Mouse (Mus musculus): ENCODE measurements around the gene Efna1.

Gene Efna1

GRCm38 (mm10) chr3:89244982-89245687 is 35.8 kb downstream of the Efna1 start:
- peak; percentile 92 for DNase-seq (ENCODE audit: low spot score in 2 of 2)

GRCm38 (mm10) chr3:89244158-89244981 is 36.6 kb downstream of the Efna1 start:
- DNase-seq (ENCODE audit: low spot score in 2 of 2) = peak in 1 of 2 experiments; percentile 68

GRCm38 (mm10) chr3:89243609-89244008 is 37.3 kb downstream of the Efna1 start:
- peak in 1 of 2 experiments; percentile 74 for DNase-seq (ENCODE audit: low spot score in 2 of 2)

- peak; percentile 70 to 74 for DNase-seq (ENCODE audit: low spot score in 2 of 2)
Observed at GRCm38 (mm10) chr3:89242331-89242895, 38.5 kb downstream of the Efna1 start.

- DNase-seq (ENCODE audit: low spot score in 2 of 2) = peak in 1 of 2 experiments; percentile 25
Observed at GRCm38 (mm10) chr3:89238494-89238893, 42.4 kb downstream of the Efna1 start.

- no peak for DNase-seq (ENCODE audit: low spot score in 2 of 2)
Observed at GRCm38 (mm10) chr3:89237682-89238081, 43.3 kb downstream of the Efna1 start.

GRCm38 (mm10) chr3:89236516-89236915 is 44.4 kb downstream of the Efna1 start:
- no peak for DNase-seq (ENCODE audit: low spot score in 2 of 2)

GRCm38 (mm10) chr3:89233562-89234110 is 47.3 kb downstream of the Efna1 start:
- no peak for DNase-seq (ENCODE audit: low spot score in 2 of 2)

GRCm38 (mm10) chr3:89232614-89233013 is 48.3 kb downstream of the Efna1 start:
- DNase-seq (ENCODE audit: low spot score in 2 of 2) = no peak

- peak in 1 of 2 experiments; percentile 61 for DNase-seq (ENCODE audit: low spot score in 2 of 2)
Observed at GRCm38 (mm10) chr3:89231772-89232275, 49.1 kb downstream of the Efna1 start.

- DNase-seq (ENCODE audit: low spot score in 2 of 2) = no peak
Observed at GRCm38 (mm10) chr3:89231345-89231744, 49.6 kb downstream of the Efna1 start.

GRCm38 (mm10) chr3:89230561-89230960 is 50.4 kb downstream of the Efna1 start:
- no peak for DNase-seq (ENCODE audit: low spot score in 2 of 2)

GRCm38 (mm10) chr3:89229276-89229675 is 51.7 kb downstream of the Efna1 start:
- no peak for DNase-seq (ENCODE audit: low spot score in 2 of 2)

GRCm38 (mm10) chr3:89228836-89229235 is 52.1 kb downstream of the Efna1 start, which contains the start of gene Muc1:
Muc1 (plus strand) TSS chr3:89229057.
- no peak for DNase-seq (ENCODE audit: low spot score in 2 of 2)

- peak; percentile 84 to 90 for DNase-seq (ENCODE audit: low spot score in 2 of 2)
Observed at GRCm38 (mm10) chr3:89228180-89228549, 52.8 kb downstream of the Efna1 start.

- peak; percentile 96 to 97 for DNase-seq (ENCODE audit: low spot score in 2 of 2)
Observed at GRCm38 (mm10) chr3:89227307-89228179, 53.4 kb downstream of the Efna1 start.

- no peak for DNase-seq (ENCODE audit: low spot score in 2 of 2)
Observed at GRCm38 (mm10) chr3:89226900-89227299, 54.0 kb downstream of the Efna1 start, which contains the start of gene Mtx1. Mtx1 (minus strand) TSS chr3:89227088.

GRCm38 (mm10) chr3:89226361-89226760 is 54.6 kb downstream of the Efna1 start:
- DNase-seq (ENCODE audit: low spot score in 2 of 2) = no peak

- DNase-seq (ENCODE audit: low spot score in 2 of 2) = peak; percentile 76 to 85
Observed at GRCm38 (mm10) chr3:89225918-89226317, 55.0 kb downstream of the Efna1 start.

GRCm38 (mm10) chr3:89225321-89225815 is 55.6 kb downstream of the Efna1 start:
- DNase-seq (ENCODE audit: low spot score in 2 of 2) = no peak

- DNase-seq (ENCODE audit: low spot score in 2 of 2) = no peak
Observed at GRCm38 (mm10) chr3:89224796-89225195, 56.1 kb downstream of the Efna1 start.

Data from right cerebral cortex, postnatal 10 days (tissue).